Mouse (Mus musculus): ENCODE measurements around the gene Plpp3. TPM values are rescaled to one million over a fixed set of nuclear protein-coding genes. Genes with fewer than 3 reads are reported as not detected.
A peak's percentile ranks its signal among the peaks of the same experiment; 100 is the strongest.

Gene Plpp3
- polyA plus RNA-seq, 1 experiment from 2014 or later: 70.9 TPM

GRCm38 (mm10) chr4:105226351-105226750 lies 69.2 kb downstream of the Plpp3 start:
- H3K9ac ChIP-seq: no peak overlapping the region
- no peak overlapping the region for H3K4me2 ChIP-seq
- H3K4me1 ChIP-seq (replicated peaks): peaks cover 14% of the 10 kb centered on the region; the same call in 1 of the 2 replicates
- H3K27ac ChIP-seq (replicated peaks): no peak overlapping the region
- H3K9me3 ChIP-seq: no peaks in the 10 kb centered on the region
- 83% methylated on average over 6 of the region's 6 CpGs for WGBS
- H3K27me3 ChIP-seq: no peaks in the 10 kb centered on the region
- ATAC-seq (ENCODE audit: low read depth): no peak
- H3K4me3 ChIP-seq: no peak overlapping the region
- H3K36me3 ChIP-seq: peaks cover 61% of the 10 kb centered on the region

- ATAC-seq (ENCODE audit: low read depth): no peak
Measured at GRCm38 (mm10) chr4:105230127-105230526, 73.0 kb downstream of the Plpp3 start.

GRCm38 (mm10) chr4:105240233-105240632 lies 83.1 kb downstream of the Plpp3 start:
- Histone ChIP-seq H3K9ac (no peak overlapping the region), H3K4me2 (no peak overlapping the region), H3K4me3 (no peak overlapping the region), H3K27ac (replicated peaks) (no peak overlapping the region), H3K4me1 (replicated peaks) (peaks cover 9% of the 10 kb centered on the region), H3K36me3 (no peaks in the 10 kb centered on the region), H3K9me3 (no peaks in the 10 kb centered on the region), H3K27me3 (no peaks in the 10 kb centered on the region)
- WGBS: 30% methylated on average over 7 of the region's 7 CpGs
- ATAC-seq (ENCODE audit: low read depth): no peak

More at GRCm38 (mm10) chr4:105230127-105230526, 73.0 kb downstream of the Plpp3 start:
- 85% methylated on average over 8 of the region's 8 CpGs for WGBS
- Histone ChIP-seq H3K4me2 (no peak overlapping the region), H3K9ac (no peak overlapping the region), H3K4me1 (replicated peaks) (0 out of 2 replicates have a peak, but pooled peaks cover 2% of the 10 kb centered on the region), H3K4me3 (no peak overlapping the region), H3K27ac (replicated peaks) (no peak overlapping the region), H3K27me3 (no peaks in the 10 kb centered on the region), H3K36me3 (peaks cover 47% of the 10 kb centered on the region), H3K9me3 (no peaks in the 10 kb centered on the region)

GRCm38 (mm10) chr4:105244931-105245330 lies 87.8 kb downstream of the Plpp3 start:
- peaks cover 16% of the 10 kb centered on the region for H3K4me1 ChIP-seq (replicated peaks)
- no peak overlapping the region for H3K4me3 ChIP-seq
- 0 out of 2 replicates have a peak, but pooled peaks have one; percentile 19 for ATAC-seq (ENCODE audit: low read depth)
- H3K4me2 ChIP-seq: peak overlapping the region; percentile 57
- H3K9me3 ChIP-seq: no peaks in the 10 kb centered on the region
- 71% methylated on average over 10 of the region's 10 CpGs for WGBS
- H3K27ac ChIP-seq (replicated peaks): peak overlapping the region; percentile 82
- H3K36me3 ChIP-seq: no peaks in the 10 kb centered on the region
- H3K27me3 ChIP-seq: no peaks in the 10 kb centered on the region
- H3K9ac ChIP-seq: peak overlapping the region; percentile 73

- H3K4me3 ChIP-seq: peak overlapping the region; percentile 21
- H3K4me1 ChIP-seq (replicated peaks): peaks cover 13% of the 10 kb centered on the region
- peak overlapping the region; percentile 82 for H3K27ac ChIP-seq (replicated peaks)
- peak overlapping the region; percentile 57 for H3K4me2 ChIP-seq
- WGBS: 1% methylated on average over 18 of the region's 18 CpGs
- H3K9ac ChIP-seq: peak overlapping the region; percentile 73
- peak; percentile 93 for ATAC-seq (ENCODE audit: low read depth)
- H3K9me3 ChIP-seq: no peaks in the 10 kb centered on the region
- no peaks in the 10 kb centered on the region for H3K36me3 ChIP-seq
- no peaks in the 10 kb centered on the region for H3K27me3 ChIP-seq
Measured at GRCm38 (mm10) chr4:105245479-105245944, 88.4 kb downstream of the Plpp3 start.

- no peaks in the 10 kb centered on the region for H3K9me3 ChIP-seq
- H3K4me3 ChIP-seq: no peak overlapping the region
- H3K27ac ChIP-seq (replicated peaks): no peak overlapping the region
- H3K9ac ChIP-seq: no peak overlapping the region
- no peaks in the 10 kb centered on the region for H3K36me3 ChIP-seq
- WGBS: 88% methylated on average over 7 of the region's 7 CpGs
- no peak overlapping the region for H3K4me2 ChIP-seq
- peaks cover 13% of the 10 kb centered on the region for H3K4me1 ChIP-seq (replicated peaks)
- no peak for ATAC-seq (ENCODE audit: low read depth)
- no peaks in the 10 kb centered on the region for H3K27me3 ChIP-seq
Measured at GRCm38 (mm10) chr4:105246331-105246730, 89.2 kb downstream of the Plpp3 start.

- no peaks in the 10 kb centered on the region for H3K27me3 ChIP-seq
- no peaks in the 10 kb centered on the region for H3K9me3 ChIP-seq
- no peak overlapping the region for H3K4me3 ChIP-seq
- WGBS: 83% methylated on average over 1 of the region's 1 CpGs
- no peak overlapping the region for H3K9ac ChIP-seq
- H3K4me2 ChIP-seq: no peak overlapping the region
- H3K4me1 ChIP-seq (replicated peaks): peaks cover 13% of the 10 kb centered on the region
- ATAC-seq (ENCODE audit: low read depth): no peak
- no peak overlapping the region for H3K27ac ChIP-seq (replicated peaks)
- no peaks in the 10 kb centered on the region for H3K36me3 ChIP-seq
Measured at GRCm38 (mm10) chr4:105248161-105248560, 91.0 kb downstream of the Plpp3 start.

- H3K4me1 ChIP-seq (replicated peaks): peaks cover 13% of the 10 kb centered on the region
- no peaks in the 10 kb centered on the region for H3K36me3 ChIP-seq
- no peak for ATAC-seq (ENCODE audit: low read depth)
- no peak overlapping the region for H3K4me3 ChIP-seq
- no peaks in the 10 kb centered on the region for H3K27me3 ChIP-seq
- H3K4me2 ChIP-seq: no peak overlapping the region
- 81% methylated on average over 4 of the region's 4 CpGs for WGBS
- H3K27ac ChIP-seq (replicated peaks): no peak overlapping the region
- no peak overlapping the region for H3K9ac ChIP-seq
- no peaks in the 10 kb centered on the region for H3K9me3 ChIP-seq
Measured at GRCm38 (mm10) chr4:105249283-105249682, 92.1 kb downstream of the Plpp3 start.

GRCm38 (mm10) chr4:105250946-105251345 lies 93.8 kb downstream of the Plpp3 start:
- no peak overlapping the region for H3K9ac ChIP-seq
- ATAC-seq (ENCODE audit: low read depth): no peak
- no peak overlapping the region for H3K4me3 ChIP-seq
- H3K9me3 ChIP-seq: no peaks in the 10 kb centered on the region
- WGBS: 80% methylated on average over 3 of the region's 3 CpGs
- H3K4me1 ChIP-seq (replicated peaks): peaks cover under 1% of the 10 kb centered on the region; the same call in 1 of the 2 replicates
- H3K27ac ChIP-seq (replicated peaks): no peak overlapping the region
- no peak overlapping the region for H3K4me2 ChIP-seq
- H3K27me3 ChIP-seq: no peaks in the 10 kb centered on the region
- H3K36me3 ChIP-seq: no peaks in the 10 kb centered on the region

- Histone ChIP-seq H3K9ac (no peak overlapping the region), H3K27ac (replicated peaks) (no peak overlapping the region), H3K4me3 (no peak overlapping the region), H3K4me2 (no peak overlapping the region), H3K4me1 (replicated peaks) (no peaks in the 10 kb centered on the region), H3K9me3 (no peaks in the 10 kb centered on the region), H3K27me3 (no peaks in the 10 kb centered on the region), H3K36me3 (no peaks in the 10 kb centered on the region)
- ATAC-seq (ENCODE audit: low read depth): no peak
- 64% methylated on average over 3 of the region's 3 CpGs for WGBS
Measured at GRCm38 (mm10) chr4:105252044-105252443, 94.9 kb downstream of the Plpp3 start.

GRCm38 (mm10) chr4:105252571-105253200 lies 95.5 kb downstream of the Plpp3 start:
- Histone ChIP-seq H3K4me2 (no peak overlapping the region), H3K4me3 (no peak overlapping the region), H3K36me3 (no peaks in the 10 kb centered on the region), H3K27ac (replicated peaks) (no peak overlapping the region), H3K9me3 (no peaks in the 10 kb centered on the region), H3K9ac (no peak overlapping the region), H3K27me3 (no peaks in the 10 kb centered on the region), H3K4me1 (replicated peaks) (no peaks in the 10 kb centered on the region)
- WGBS: 74% methylated on average over 5 of the region's 5 CpGs
- ATAC-seq (ENCODE audit: low read depth): no peak

- no peak overlapping the region for H3K4me3 ChIP-seq
- H3K36me3 ChIP-seq: no peaks in the 10 kb centered on the region
- H3K4me1 ChIP-seq (replicated peaks): no peaks in the 10 kb centered on the region
- no peaks in the 10 kb centered on the region for H3K9me3 ChIP-seq
- no peak overlapping the region for H3K4me2 ChIP-seq
- no peaks in the 10 kb centered on the region for H3K27me3 ChIP-seq
- no peak for ATAC-seq (ENCODE audit: low read depth)
- H3K9ac ChIP-seq: no peak overlapping the region
- WGBS: 77% methylated on average over 6 of the region's 6 CpGs
- H3K27ac ChIP-seq (replicated peaks): no peak overlapping the region
Measured at GRCm38 (mm10) chr4:105253453-105254341, 96.5 kb downstream of the Plpp3 start.

Measured in neural tube, embryonic 13.5 days (tissue).